Mouse (Mus musculus) cerebellum, adult 18-20 months (tissue): ENCODE measurements around the gene Gm49339.
"Not testable (repeated sequence)": the region's sequence is repeated elsewhere in the genome, so short reads cannot be mapped to it uniquely, and the experiment has no call there.

ENCODE experiments used
- DNase-seq, 2 experiments: peaks; one replicate each; pipeline ENCODE4 v3.0.0; 2021

The Gm49339 gene

GRCm38 (mm10) chr10:51480397-51480796 is at the start of gene Gm49339, which contains the start of gene Lilr4b:
Gene Gm49339, plus strand, starts transcription at chr10:51480612.
Gene Lilr4b, plus strand, starts transcription at chr10:51480632.
- not testable (repeated sequence) for DNase-seq

DNA sequence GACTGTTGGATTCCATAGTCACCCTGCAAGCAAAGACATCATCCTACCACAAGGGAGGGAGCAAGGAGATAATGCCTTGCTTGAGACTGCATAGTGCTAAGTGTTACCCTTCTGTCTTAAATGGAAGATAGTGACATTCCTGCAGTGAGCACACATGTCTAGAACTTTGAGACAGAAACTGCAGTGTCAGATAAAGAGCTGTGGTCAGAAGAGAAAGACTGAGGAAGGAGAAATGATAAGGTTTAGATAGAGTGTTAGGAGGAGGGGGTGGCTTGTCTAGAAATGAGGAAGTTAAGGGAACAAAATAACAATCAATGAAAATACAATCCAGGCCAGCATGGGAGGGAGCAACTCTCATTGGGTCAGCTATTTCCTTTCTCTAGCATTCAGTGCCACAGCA is 47.5 kb upstream of the Gm49339 start:
- DNase-seq: no peak

GRCm38 (mm10) chr10:51435684-51436083 is 44.7 kb upstream of the Gm49339 start:
- DNase-seq: no peak

- no peak for DNase-seq
Measured at GRCm38 (mm10) chr10:51451610-51452009, 28.8 kb upstream of the Gm49339 start.

- no peak for DNase-seq
Measured at GRCm38 (mm10) chr10:51453616-51454298, 26.7 kb upstream of the Gm49339 start.

DNA sequence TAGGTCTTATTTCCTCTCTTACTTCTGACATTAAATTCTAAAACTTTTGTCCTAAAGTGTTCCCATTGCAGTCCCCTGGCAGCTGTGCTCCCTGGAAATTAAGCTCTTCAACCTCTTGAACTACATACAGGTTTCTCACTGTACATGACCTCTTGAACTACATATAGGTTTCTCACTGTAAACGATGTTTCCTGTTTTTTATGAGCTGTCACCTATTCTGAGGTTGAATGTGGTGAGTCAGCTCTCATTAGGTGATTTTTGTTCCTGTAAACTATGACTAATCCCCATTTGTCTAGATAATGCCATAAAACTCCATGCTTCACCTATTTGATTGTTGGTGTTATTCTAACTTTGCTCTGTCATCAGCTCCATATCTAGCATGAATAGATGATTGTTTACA is 26.0 kb upstream of the Gm49339 start:
- no peak for DNase-seq

GRCm38 (mm10) chr10:51455762-51456161 is 24.6 kb upstream of the Gm49339 start:
- no peak for DNase-seq

GRCm38 (mm10) chr10:51456369-51456768 is 24.0 kb upstream of the Gm49339 start:
- DNase-seq: no peak

DNA sequence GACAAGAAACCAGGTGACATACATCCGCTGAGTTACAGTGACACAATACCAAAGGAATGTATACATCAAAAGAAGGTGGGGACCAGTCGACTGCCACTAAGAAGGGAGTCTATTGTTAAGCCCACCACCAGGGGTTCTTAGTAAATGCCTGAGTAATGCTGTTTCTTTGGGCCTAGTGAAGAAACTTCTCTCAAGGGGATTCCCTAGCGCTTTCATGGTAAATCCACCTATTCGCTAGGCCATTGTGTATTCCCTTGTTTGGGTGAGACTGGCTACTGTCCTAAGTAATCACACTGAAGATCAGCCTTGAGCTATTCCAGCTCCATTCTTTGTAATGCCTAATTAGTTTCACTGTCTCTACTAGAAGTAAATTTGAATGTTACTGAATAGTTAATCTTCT is 16.6 kb upstream of the Gm49339 start:
- DNase-seq: not testable (repeated sequence)

DNA sequence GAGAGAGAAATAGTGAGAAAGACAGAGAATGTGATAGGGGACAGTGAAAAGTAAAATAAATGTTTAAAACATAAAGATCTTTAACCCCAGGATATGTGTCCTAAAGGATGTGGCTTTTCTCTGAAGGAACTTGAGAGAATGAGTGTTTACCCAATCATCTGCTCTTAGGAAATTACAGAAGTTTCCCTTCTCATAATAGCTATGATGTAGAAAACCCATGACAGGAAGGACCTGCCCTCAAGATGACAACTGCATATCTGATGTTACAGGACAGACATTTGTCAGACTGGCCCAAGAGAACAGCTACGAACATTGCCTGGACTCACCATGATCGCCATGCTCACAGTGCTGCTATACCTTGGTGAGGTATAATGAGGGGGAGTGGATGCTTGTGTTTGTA is 10.3 kb downstream of the Gm49339 start, which contains the start of gene Lilrb4a:
Lilrb4a (plus strand) TSS at position 266 of the 400 bp plus-strand sequence.
- DNase-seq: not testable (repeated sequence)

DNA sequence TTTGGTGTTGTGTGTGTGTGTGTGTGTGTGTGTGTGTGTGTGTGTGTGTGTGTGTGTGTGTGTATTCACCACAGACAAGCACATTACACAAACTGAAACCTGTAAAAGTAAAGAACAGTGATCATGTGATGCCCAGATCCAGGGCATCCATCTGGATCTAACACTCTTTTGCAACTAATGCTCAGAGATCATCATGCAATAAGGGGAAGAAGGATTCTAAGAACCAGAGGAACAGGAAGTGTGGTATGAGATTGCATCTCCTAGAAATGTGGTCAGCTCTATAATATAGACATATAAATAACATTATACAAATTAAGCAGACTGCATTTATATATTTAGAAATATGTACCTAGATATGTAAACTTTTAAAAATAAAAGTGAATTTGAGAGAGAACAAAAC is 39.6 kb downstream of the Gm49339 start:
- DNase-seq: no peak

DNA sequence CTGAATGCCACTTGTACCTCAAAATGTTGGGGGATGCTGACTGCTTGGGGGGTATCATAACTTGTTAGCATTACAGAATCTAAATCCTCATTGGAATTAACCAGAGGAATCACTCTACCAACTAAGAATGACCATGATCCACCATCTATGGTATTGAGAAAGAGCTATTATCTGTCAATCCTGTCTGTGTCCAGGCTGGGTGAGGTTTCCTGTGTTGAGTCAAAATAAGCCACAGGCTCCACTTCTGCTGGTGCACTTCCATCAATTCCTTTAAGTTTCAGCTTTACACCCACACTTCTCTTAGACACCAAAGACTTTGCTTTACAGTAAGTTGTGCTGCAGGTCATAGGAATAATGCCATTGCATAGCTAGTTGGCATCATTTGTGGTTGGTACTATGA is 41.0 kb downstream of the Gm49339 start:
- no peak for DNase-seq

GRCm38 (mm10) chr10:51526090-51526489 is 45.7 kb downstream of the Gm49339 start:
- DNase-seq: no peak

GRCm38 (mm10) chr10:51526633-51527032 is 46.2 kb downstream of the Gm49339 start:
- DNase-seq: no peak

DNA sequence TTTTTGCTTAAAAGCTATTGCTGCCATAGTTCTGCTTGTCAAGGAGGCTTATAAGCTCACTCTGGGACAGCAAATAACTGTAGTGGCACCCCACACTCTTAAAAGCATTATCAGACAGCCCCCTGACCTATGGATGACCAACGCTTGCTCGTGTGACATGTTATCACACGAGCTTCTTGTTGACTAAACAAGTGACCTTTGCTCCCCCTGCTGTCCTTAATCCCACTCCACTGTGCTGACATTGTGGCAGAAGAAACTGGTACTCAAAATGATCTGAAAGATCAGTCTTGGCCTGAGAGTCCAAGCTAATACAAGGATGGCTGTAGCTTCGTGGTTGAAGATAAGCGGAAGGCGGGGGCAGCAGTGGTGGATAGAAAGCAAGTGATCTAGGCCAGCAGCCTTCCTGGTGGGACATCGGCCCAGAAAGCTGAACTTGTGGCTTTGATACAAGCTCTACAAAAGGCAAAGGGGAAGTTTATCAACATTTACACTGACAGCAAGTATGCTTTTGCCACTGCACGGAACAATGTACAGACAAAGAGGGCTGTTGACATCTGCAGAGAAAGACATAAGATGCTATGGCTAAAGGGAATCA is 48.5 kb downstream of the Gm49339 start:
- no peak for DNase-seq

DNA sequence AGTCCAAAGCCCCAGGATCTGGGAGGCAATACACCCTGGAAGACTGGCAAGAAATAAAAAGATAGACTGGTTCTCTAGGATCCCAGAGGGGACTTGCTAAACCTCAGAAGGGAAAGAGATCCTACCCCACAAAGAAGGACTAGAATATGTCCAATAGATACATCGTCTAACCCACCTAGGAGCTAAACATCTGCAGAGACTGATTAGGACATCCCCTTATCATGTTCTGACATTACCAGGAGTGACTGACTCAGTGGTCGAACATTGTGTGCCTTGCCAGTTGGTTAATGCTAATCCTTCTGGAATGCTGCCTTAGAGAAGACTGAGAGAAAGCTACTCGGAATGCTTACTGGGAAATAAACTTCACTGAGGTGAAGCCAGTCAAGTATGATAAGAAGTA is 49.1 kb downstream of the Gm49339 start:
- no peak for DNase-seq

DNA sequence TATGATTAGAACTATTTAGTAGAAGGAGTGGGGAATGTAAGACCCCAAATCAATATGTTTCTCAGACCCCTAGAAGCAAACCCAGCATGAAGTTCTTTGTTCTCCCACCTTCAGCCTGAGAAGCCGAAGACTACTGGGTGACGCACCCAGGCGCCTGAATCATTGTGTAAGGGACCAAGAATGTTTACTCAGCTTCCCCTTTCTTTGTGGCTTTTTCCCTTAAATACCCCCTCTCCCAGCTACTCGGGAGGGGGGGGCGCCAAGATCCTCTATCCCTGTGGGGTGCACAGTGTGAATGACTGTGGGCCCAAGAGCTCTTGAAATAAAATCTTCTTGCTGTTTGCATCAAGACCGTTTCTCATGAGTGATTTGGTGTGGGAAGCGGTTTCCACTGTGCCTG is 50.4 kb downstream of the Gm49339 start:
- no peak for DNase-seq
